Mouse (Mus musculus) hindbrain, embryonic 12.5 days (tissue): Measurements from ENCODE around the gene Mrps21. TPM values are rescaled to one million over a fixed set of nuclear protein-coding genes. Genes with fewer than 3 reads are reported as not detected.

ENCODE experiments used
- ATAC-seq: fragments of 200-750 bp; cut with Nextera tagmentation; 2 replicates; pipeline ENCODE4 v1.8.0; 2017; ENCODE audit warnings: moderate TSS enrichment; ENCODE audit not compliant: low FRiP score
- H3K27ac ChIP-seq: fragments of 300-500 bp; sonication (generic); 2 replicates; pipeline ENCODE4 v1.5.1; 2016; ENCODE audit warnings: mild to moderate bottlenecking
- H3K27me3 ChIP-seq: fragments of 300-500 bp; sonication (generic); 2 replicates; pipeline ENCODE4 v1.6.1; 2016; ENCODE audit warnings: mild to moderate bottlenecking
- H3K36me3 ChIP-seq: fragments of 300-500 bp; sonication (generic); 2 replicates; pipeline ENCODE4 v1.6.1; 2016; ENCODE audit warnings: mild to moderate bottlenecking
- H3K4me1 ChIP-seq: fragments of 300-500 bp; sonication (generic); 2 replicates; pipeline ENCODE4 v1.6.1; 2016
- H3K4me2 ChIP-seq: fragments of 300-500 bp; sonication (generic); replicated peaks from 2 replicates; pipeline ENCODE4 v1.6.1; 2016; ENCODE audit warnings: mild to moderate bottlenecking
- H3K4me3 ChIP-seq: fragments of 300-500 bp; sonication (generic); 2 replicates; pipeline ENCODE4 v1.5.1; 2016; ENCODE audit warnings: mild to moderate bottlenecking
- H3K9ac ChIP-seq: fragments of 300-500 bp; sonication (generic); 2 replicates; pipeline ENCODE4 v1.6.1; 2016; ENCODE audit warnings: mild to moderate bottlenecking, moderate library complexity
- H3K9me3 ChIP-seq: fragments of 300-500 bp; sonication (generic); replicated peaks from 2 replicates; pipeline ENCODE4 v1.6.1; 2016; ENCODE audit warnings: mild to moderate bottlenecking
- WGBS: fragments of 180-500 bp; shearing (Covaris S2); methylation state at CpG from one replicate; pipeline ENCODE4 v1.1.7; 2016; 5-methylcytosine and 5-hydroxymethylcytosine counted together
- polyA plus RNA-seq: library from polyadenylated mRNA; unstranded; fragments of >200 nt; fragmentation: Nextera tagmentation; extraction: Ambion mirVana; gene quantifications from 2 replicates; pipeline ENCODE4 v1.2.1, GENCODE M21; 2016

Gene Mrps21
- polyA plus RNA-seq, 1 experiment from 2014 or later = 346 TPM

- Histone ChIP-seq H3K4me1 (peaks cover 17% of the 10 kb centered on the region), H3K27ac (no peak overlapping the region), H3K9ac (no peak overlapping the region), H3K9me3 (no peaks in the 10 kb centered on the region), H3K4me2 (no peak overlapping the region), H3K36me3 (no peaks in the 10 kb centered on the region), H3K27me3 (peaks cover 5% of the 10 kb centered on the region; the same call in 1 of the 2 replicates), H3K4me3 (no peak overlapping the region)
- no peak for ATAC-seq
- 82% methylated on average over 4 of the region's 4 CpGs for WGBS
Measured at GRCm38 (mm10) chr3:95887596-95887995, 16.3 kb upstream of the Mrps21 start.

- Histone ChIP-seq H3K4me3 (no peak overlapping the region), H3K4me1 (peaks cover 14% of the 10 kb centered on the region), H3K27me3 (no peaks in the 10 kb centered on the region), H3K36me3 (no peaks in the 10 kb centered on the region), H3K9ac (no peak overlapping the region), H3K27ac (no peak overlapping the region), H3K9me3 (no peaks in the 10 kb centered on the region), H3K4me2 (no peak overlapping the region)
- WGBS = 86% methylated on average over 5 of the region's 5 CpGs
- no peak for ATAC-seq
Measured at GRCm38 (mm10) chr3:95884400-95884799, 13.1 kb upstream of the Mrps21 start.

DNA sequence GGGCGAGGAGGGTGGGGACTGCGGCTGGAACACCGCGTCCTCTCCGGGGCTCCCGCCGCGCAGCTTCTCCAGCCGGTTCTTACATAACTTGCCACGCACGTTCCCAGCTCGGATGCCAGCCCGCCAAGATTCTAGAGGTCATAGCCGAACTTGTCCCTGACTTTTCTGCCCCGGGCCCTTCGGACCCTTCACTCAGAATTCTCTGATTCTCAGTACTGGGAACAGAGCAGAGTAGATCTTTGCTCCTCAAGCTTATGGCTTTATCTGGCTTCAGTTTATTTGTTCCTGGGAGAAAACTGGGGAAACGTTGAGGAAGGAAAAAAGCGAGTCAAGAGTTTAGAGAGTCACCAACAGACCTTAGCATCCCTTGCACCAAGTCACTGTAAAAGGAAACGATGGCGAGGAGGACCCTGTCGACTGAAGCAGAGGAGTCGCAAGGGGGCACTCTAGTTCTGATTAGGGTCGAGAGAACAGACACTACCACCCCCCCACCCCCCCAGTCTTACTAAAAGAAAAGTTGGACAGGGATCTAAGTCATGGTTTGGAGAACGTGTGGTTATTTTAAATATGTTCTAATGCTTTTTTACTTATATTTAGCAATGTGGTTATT lies 11.6 kb upstream of the Mrps21 start:
- Histone ChIP-seq H3K4me2 (peak overlapping the region; percentile 95), H3K9me3 (no peaks in the 10 kb centered on the region), H3K4me1 (peaks cover 14% of the 10 kb centered on the region), H3K27ac (no peak overlapping the region), H3K36me3 (no peaks in the 10 kb centered on the region), H3K27me3 (no peaks in the 10 kb centered on the region), H3K9ac (peak overlapping the region; percentile 44; the same call in 1 of the 2 replicates), H3K4me3 (peak overlapping the region; percentile 57)
- 3% methylated on average over 24 of the region's 24 CpGs for WGBS
- ATAC-seq = no peak

GRCm38 (mm10) chr3:95881979-95882815 lies 10.9 kb upstream of the Mrps21 start, which contains the start of gene Ciart:
Gene Ciart (minus strand): TSS chr3:95882251.
- ATAC-seq = peak; percentile 99
- Histone ChIP-seq H3K36me3 (no peaks in the 10 kb centered on the region), H3K9ac (peak within 1 kb of the TSS; percentile 48), H3K4me2 (peak within 1 kb of the TSS; percentile 95), H3K4me3 (peak within 1 kb of the TSS; percentile 57), H3K27me3 (no peaks in the 10 kb centered on the region), H3K9me3 (no peaks in the 10 kb centered on the region), H3K4me1 (peaks cover 14% of the 10 kb centered on the region), H3K27ac (no peak within 1 kb of the TSS)
- WGBS = under 1% methylated on average over 66 of the region's 66 CpGs

DNA sequence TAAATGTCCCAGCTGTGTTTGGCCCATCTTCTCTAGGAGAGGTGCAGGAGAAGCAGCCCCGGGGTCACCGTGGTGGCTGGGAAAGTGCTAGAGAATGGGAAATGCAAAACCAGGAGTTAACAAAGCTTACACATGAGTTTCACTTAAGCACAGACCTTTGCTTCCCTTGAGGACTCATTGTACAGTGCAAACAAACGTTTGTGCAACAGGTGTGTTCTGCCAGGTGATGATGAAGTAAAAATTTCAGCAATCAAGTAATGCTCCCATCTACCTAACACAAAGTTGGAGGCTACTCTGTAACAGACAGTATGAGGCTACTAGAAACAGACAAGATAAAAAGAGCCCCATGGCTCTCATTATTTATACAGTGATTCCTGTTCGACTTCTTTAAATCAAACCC lies 7.7 kb upstream of the Mrps21 start:
- Histone ChIP-seq H3K4me2 (no peak overlapping the region), H3K36me3 (no peaks in the 10 kb centered on the region), H3K9me3 (no peaks in the 10 kb centered on the region), H3K27me3 (no peaks in the 10 kb centered on the region), H3K27ac (no peak overlapping the region), H3K4me3 (no peak overlapping the region), H3K9ac (no peak overlapping the region), H3K4me1 (peaks cover 14% of the 10 kb centered on the region)
- 91% methylated on average over 4 of the region's 4 CpGs for WGBS
- no peak for ATAC-seq

DNA sequence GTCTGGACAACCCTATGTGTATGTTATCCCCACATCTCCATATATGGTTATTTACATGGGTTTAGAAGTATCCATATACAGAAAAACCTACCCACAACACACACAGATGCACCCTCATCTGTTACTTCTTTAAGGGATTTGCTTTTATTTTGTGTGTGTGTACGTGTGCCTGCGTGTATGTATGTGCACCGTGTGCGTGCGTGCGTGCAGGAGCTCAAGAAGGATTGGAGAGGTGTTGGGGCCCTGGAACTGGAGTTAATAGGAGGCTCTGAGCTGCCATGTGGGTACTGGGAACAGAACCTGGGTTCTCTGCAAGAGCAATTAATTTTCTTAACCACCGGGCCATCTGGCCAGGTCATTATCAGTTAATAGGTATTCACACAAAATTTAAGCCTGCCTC lies 729 bp upstream of the Mrps21 start:
- Histone ChIP-seq H3K27me3 (no peaks in the 10 kb centered on the region), H3K9me3 (no peaks in the 10 kb centered on the region), H3K4me2 (peak overlapping the region; percentile 75), H3K27ac (no peak overlapping the region), H3K9ac (peak overlapping the region; percentile 76; the same call in 1 of the 2 replicates), H3K4me3 (peak overlapping the region; percentile 56), H3K36me3 (peaks cover 16% of the 10 kb centered on the region), H3K4me1 (peaks cover 17% of the 10 kb centered on the region)
- WGBS = 79% methylated on average over 7 of the region's 7 CpGs
- no peak for ATAC-seq

DNA sequence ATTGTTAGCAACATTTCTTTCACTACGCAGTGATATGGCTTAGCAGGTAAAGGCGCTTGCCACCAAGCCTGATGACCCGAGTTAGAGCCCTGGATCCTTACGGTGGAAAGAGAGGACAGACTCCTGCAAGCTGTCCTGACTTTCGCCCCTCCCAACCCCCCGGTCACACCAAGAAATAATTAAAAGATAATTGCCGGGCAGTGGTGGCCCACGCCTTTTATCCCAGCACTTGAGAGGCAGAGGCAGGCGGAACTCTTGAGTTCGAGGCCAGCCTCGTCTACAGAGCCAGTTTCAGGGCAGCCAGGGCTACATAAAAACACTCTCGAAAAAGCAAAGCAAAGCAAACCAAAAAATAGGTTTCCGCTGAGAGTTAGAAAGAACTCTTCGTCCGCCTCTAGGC lies 343 bp downstream of the Mrps21 start:
- Histone ChIP-seq H3K4me2 (peak overlapping the region; percentile 75), H3K4me3 (peak overlapping the region; percentile 56), H3K9ac (peak overlapping the region; percentile 76), H3K36me3 (peaks cover 21% of the 10 kb centered on the region), H3K9me3 (no peaks in the 10 kb centered on the region), H3K4me1 (peaks cover 17% of the 10 kb centered on the region), H3K27ac (peak overlapping the region; percentile 71), H3K27me3 (no peaks in the 10 kb centered on the region)
- peak; percentile 55 for ATAC-seq
- 9% methylated on average over 15 of the region's 15 CpGs for WGBS

DNA sequence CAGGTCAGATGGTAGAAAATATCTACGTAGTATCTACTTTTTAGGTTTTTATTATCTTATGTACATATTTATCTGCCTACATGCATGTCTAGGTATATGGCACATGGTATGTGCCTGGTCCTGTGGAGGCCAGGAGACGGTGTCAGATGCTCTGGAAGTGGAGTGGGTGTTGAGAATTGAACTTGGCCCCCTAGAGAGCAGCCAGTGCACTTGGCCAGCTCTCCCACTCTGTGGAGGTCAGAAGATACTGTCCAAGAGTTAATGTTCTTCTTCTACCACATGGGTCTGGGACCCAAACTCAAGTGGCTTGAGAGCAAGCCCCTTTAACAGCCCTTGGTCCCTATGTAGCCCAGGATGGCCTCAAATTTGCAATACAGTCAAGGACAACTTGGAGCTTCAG lies 3.9 kb downstream of the Mrps21 start:
- H3K27ac ChIP-seq = no peak overlapping the region
- H3K9ac ChIP-seq = no peak overlapping the region
- H3K4me2 ChIP-seq = no peak overlapping the region
- no peak for ATAC-seq
- no peaks in the 10 kb centered on the region for H3K9me3 ChIP-seq
- H3K4me1 ChIP-seq = peaks cover 16% of the 10 kb centered on the region
- no peaks in the 10 kb centered on the region for H3K27me3 ChIP-seq
- H3K36me3 ChIP-seq = peaks cover 39% of the 10 kb centered on the region
- no peak overlapping the region for H3K4me3 ChIP-seq
- WGBS = 90% methylated on average over 2 of the region's 2 CpGs

GRCm38 (mm10) chr3:95866071-95866470 lies 5.2 kb downstream of the Mrps21 start:
- Histone ChIP-seq H3K4me1 (peaks cover 10% of the 10 kb centered on the region), H3K9me3 (no peaks in the 10 kb centered on the region), H3K27ac (no peak overlapping the region), H3K36me3 (peaks cover 46% of the 10 kb centered on the region), H3K9ac (no peak overlapping the region), H3K27me3 (no peaks in the 10 kb centered on the region), H3K4me2 (no peak overlapping the region), H3K4me3 (no peak overlapping the region)
- no peak for ATAC-seq
- 95% methylated on average over 5 of the region's 5 CpGs for WGBS

DNA sequence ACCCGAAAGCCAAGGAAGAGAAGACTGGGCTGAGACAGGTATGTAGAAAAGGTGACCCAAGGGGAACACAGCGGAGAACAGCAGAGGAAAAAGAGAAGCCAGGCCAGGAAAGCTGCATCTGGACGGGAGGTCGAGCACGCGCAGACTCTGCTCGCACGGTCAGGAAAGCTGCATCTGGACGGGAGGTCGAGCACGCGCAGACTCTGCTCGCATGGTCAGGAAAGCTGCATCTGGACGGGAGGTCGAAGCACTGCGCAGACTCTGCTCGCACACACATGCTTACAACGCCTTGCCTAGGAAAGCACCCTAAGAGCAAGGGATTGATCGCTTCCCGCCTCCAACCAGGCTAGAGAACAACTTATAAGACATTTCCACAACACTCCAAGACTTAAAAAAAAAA lies 5.7 kb downstream of the Mrps21 start:
- WGBS = 94% methylated on average over 20 of the region's 20 CpGs
- Histone ChIP-seq H3K27me3 (no peaks in the 10 kb centered on the region), H3K9me3 (no peaks in the 10 kb centered on the region), H3K4me1 (peaks cover 7% of the 10 kb centered on the region), H3K4me3 (no peak overlapping the region), H3K9ac (no peak overlapping the region), H3K27ac (no peak overlapping the region), H3K4me2 (no peak overlapping the region), H3K36me3 (peaks cover 46% of the 10 kb centered on the region)
- ATAC-seq = no peak

GRCm38 (mm10) chr3:95865050-95865449 lies 6.3 kb downstream of the Mrps21 start:
- H3K27me3 ChIP-seq = no peaks in the 10 kb centered on the region
- H3K4me3 ChIP-seq = no peak overlapping the region
- peaks cover 1% of the 10 kb centered on the region; the same call in 1 of the 2 replicates for H3K4me1 ChIP-seq
- H3K36me3 ChIP-seq = peaks cover 46% of the 10 kb centered on the region
- 96% methylated on average over 5 of the region's 5 CpGs for WGBS
- no peak overlapping the region for H3K4me2 ChIP-seq
- no peak overlapping the region for H3K9ac ChIP-seq
- no peaks in the 10 kb centered on the region for H3K9me3 ChIP-seq
- no peak overlapping the region for H3K27ac ChIP-seq
- ATAC-seq = no peak

DNA sequence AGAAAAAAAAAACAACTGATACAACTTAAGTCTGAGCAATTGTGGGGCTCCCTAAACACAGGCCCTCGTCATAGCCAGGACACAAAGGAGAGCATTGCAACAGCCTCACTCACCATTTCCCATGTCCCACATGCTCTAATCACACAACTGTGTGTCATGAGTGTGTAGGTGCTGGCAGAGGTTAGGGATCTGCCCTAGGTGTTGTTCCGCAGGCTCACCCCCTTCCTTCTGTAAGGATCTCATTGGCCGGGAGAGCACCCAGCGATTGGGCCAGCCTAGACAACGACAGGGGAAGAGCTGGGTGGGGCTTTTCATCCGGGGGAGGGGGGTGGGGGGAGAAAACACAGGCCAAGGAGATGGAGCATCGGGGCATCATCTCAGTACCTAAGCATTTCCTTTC lies 7.7 kb downstream of the Mrps21 start:
- Histone ChIP-seq H3K4me3 (no peak overlapping the region), H3K27ac (no peak overlapping the region), H3K27me3 (no peaks in the 10 kb centered on the region), H3K36me3 (peaks cover 36% of the 10 kb centered on the region), H3K4me2 (no peak overlapping the region), H3K9ac (no peak overlapping the region), H3K9me3 (no peaks in the 10 kb centered on the region), H3K4me1 (no peaks in the 10 kb centered on the region)
- 75% methylated on average over 7 of the region's 7 CpGs for WGBS
- ATAC-seq = no peak
